Mouse (Mus musculus) left cerebral cortex, adult 2 months (tissue): ENCODE measurements at regions not wholly inside any gene's neighbourhood (a gene's known extent, or its start where the extent isn't known, plus 50 kb on each side); places are given as distances from the start of the nearest gene placed in this dataset.

Experiments used
- DNase-seq, 2 experiments: peaks; one replicate each; pipeline ENCODE4 v3.0.0; 2021 to 2022; ENCODE audit warnings: low spot score in 2 of 2, mixed read lengths in 1 of 2; ENCODE audit errors: extremely low spot score in 1 of 2
- H3K27ac ChIP-seq: fragments of 200-600 bp; 2 replicates; pipeline ENCODE4 v1.8.1; 2022
- H3K4me3 ChIP-seq: fragments of 200-600 bp; 2 replicates; pipeline ENCODE4 v1.8.1; 2022
- CTCF ChIP-seq: fragments of 200-600 bp; IDR thresholded peaks from 2 replicates; pipeline ENCODE4 v1.8.1; 2022; ENCODE audit warnings: antibody characterized with exemption, mild to moderate bottlenecking, moderate library complexity
- intact Hi-C: fragments of 180-260 bp; cut with DNase I; formaldehyde crosslinking; loops from one replicate; pipeline ENCODE4 v1.15.1; 2025

- no peak for TF ChIP-seq CTCF
- no peak for DNase-seq
- H3K27ac ChIP-seq, result no peak overlapping the region
- H3K4me3 ChIP-seq, result no peak overlapping the region
- intact Hi-C loops, result no loop called here
These were observed 98.8 kb upstream of the Vash1 start for GRCm38 (mm10) chr12:86579716-86580115.

GRCm38 (mm10) chr12:86580132-86580718, 98.3 kb upstream of the Vash1 start:
- DNase-seq, result no peak
- intact Hi-C loops, result no loop called here
- no peak overlapping the region for H3K27ac ChIP-seq
- H3K4me3 ChIP-seq, result no peak overlapping the region
- TF ChIP-seq CTCF, result no peak

- no peak overlapping the region for H3K4me3 ChIP-seq
- DNase-seq, result no peak
- no peak for TF ChIP-seq CTCF
- intact Hi-C loops, result no loop called here
- H3K27ac ChIP-seq, result no peak overlapping the region
These were observed 96.4 kb upstream of the Vash1 start for GRCm38 (mm10) chr12:86582076-86582475.

GRCm38 (mm10) chr12:86588010-86588409, 90.5 kb upstream of the Vash1 start:
- DNase-seq, result no peak
- TF ChIP-seq CTCF, result no peak
- intact Hi-C loops, result no loop called here
- H3K4me3 ChIP-seq, result no peak overlapping the region
- no peak overlapping the region for H3K27ac ChIP-seq

GRCm38 (mm10) chr12:86592509-86592908, 86.0 kb upstream of the Vash1 start:
- no peak for TF ChIP-seq CTCF
- intact Hi-C loops, result no loop called here
- Histone ChIP-seq H3K27ac (no peak overlapping the region), H3K4me3 (no peak overlapping the region)
- no peak for DNase-seq

GRCm38 (mm10) chr12:86594647-86595046, 83.9 kb upstream of the Vash1 start:
- no peak for TF ChIP-seq CTCF
- DNase-seq, result no peak
- Histone ChIP-seq H3K4me3 (no peak overlapping the region), H3K27ac (no peak overlapping the region)
- intact Hi-C loops, result no loop called here

- TF ChIP-seq CTCF, result no peak
- no peak for DNase-seq
- no peak overlapping the region for H3K27ac ChIP-seq
- no peak overlapping the region for H3K4me3 ChIP-seq
- intact Hi-C loops, result loop anchor here (10.0 kb wide), 1 partner anchor 265 kb away; no protein-coding TSS in a partner anchor
These were observed 78.5 kb upstream of the Vash1 start for GRCm38 (mm10) chr12:86600041-86600440.

- H3K27ac ChIP-seq, result no peak overlapping the region
- intact Hi-C loops, result loop anchor here (10.0 kb wide), 1 partner anchor 269 kb away; no protein-coding TSS in a partner anchor
- no peak for TF ChIP-seq CTCF
- no peak overlapping the region for H3K4me3 ChIP-seq
- no peak for DNase-seq
These were observed 75.0 kb upstream of the Vash1 start for GRCm38 (mm10) chr12:86603521-86603920.

GRCm38 (mm10) chr12:86612431-86613040, 66.0 kb upstream of the Vash1 start:
- H3K27ac ChIP-seq, result no peak overlapping the region
- DNase-seq, result no peak
- intact Hi-C loops, result no loop called here
- no peak for TF ChIP-seq CTCF
- H3K4me3 ChIP-seq, result no peak overlapping the region

- intact Hi-C loops, result loop anchor here (2.0 kb wide), 1 partner anchor 481 kb away; no protein-coding TSS in a partner anchor
- no peak overlapping the region for H3K27ac ChIP-seq
- no peak overlapping the region for H3K4me3 ChIP-seq
- DNase-seq, result peak; percentile 39 to 48
- peak; percentile 68 for TF ChIP-seq CTCF
These were observed 64.3 kb upstream of the Vash1 start for GRCm38 (mm10) chr12:86614156-86614555.

- intact Hi-C loops, result loop anchor here (5.0 kb wide), 1 partner anchor 184 kb away; no protein-coding TSS in a partner anchor
- H3K27ac ChIP-seq, result no peak overlapping the region
- no peak for DNase-seq
- TF ChIP-seq CTCF, result peak; percentile 10
- H3K4me3 ChIP-seq, result no peak overlapping the region
These were observed 62.2 kb upstream of the Vash1 start for GRCm38 (mm10) chr12:86616327-86616726.

- no peak for DNase-seq
These were observed 54.3 kb upstream of the Vash1 start for GRCm38 (mm10) chr12:86624195-86624594.

GRCm38 (mm10) chr12:86626684-86627083, 51.8 kb upstream of the Vash1 start:
- DNase-seq, result no peak
- no peak for TF ChIP-seq CTCF
- intact Hi-C loops, result no loop called here
- no peak overlapping the region for H3K27ac ChIP-seq
- no peak overlapping the region for H3K4me3 ChIP-seq

More at GRCm38 (mm10) chr12:86624195-86624594, 54.3 kb upstream of the Vash1 start:
- intact Hi-C loops, result no loop called here
- H3K4me3 ChIP-seq, result no peak overlapping the region
- no peak overlapping the region for H3K27ac ChIP-seq
- TF ChIP-seq CTCF, result no peak
